Mouse (Mus musculus) Patski (cell line): Measurements from ENCODE around the gene Ace. TPM values are rescaled to one million over a fixed set of nuclear protein-coding genes. Genes with fewer than 3 reads are reported as not detected.

ENCODE experiments used
- ATAC-seq: fragments of 100-300 bp; one replicate; pipeline ENCODE4 v1.8.0; 2021
- CTCF ChIA-PET: fragments of 350-600 bp; sonication (Branson Sonifier 250); formaldehyde crosslinking; loops from one replicate; lab custom pipeline; 2022; ENCODE audit warnings: inconsistent platforms; lab: Charles Lee
- POLR2A ChIA-PET: fragments of 350-600 bp; sonication (Branson Sonifier 250); formaldehyde crosslinking; loops from one replicate; lab custom pipeline; 2022; ENCODE audit warnings: antibody characterized with exemption, inconsistent platforms; lab: Charles Lee
- DNase-seq: peaks from one replicate; pipeline ENCODE4 v3.0.0-alpha.2; 2011; ENCODE audit warnings: low read depth, low spot score
- H3K27me3 ChIP-seq: fragments of 371-371 bp; one replicate; pipeline ENCODE4 v1.5.1; 2021
- CTCF ChIP-seq: fragments of 100-300 bp; IDR thresholded peaks from one replicate; pipeline ENCODE4 v1.5.1; 2021
- in situ Hi-C: fragments of 300-500 bp; cut with MboI; formaldehyde crosslinking; loops from 3 replicates; pipeline ENCODE4 v1.11.1; 2018; ENCODE audit warnings: low pct_unique_long_range_greater_than_20kb, mixed read lengths
- polyA plus RNA-seq: library from polyadenylated mRNA; unstranded; gene quantifications from one replicate; pipeline ENCODE4 v1.2.3, GENCODE M21; 2021

Gene Ace
- 0.33 TPM for polyA plus RNA-seq

DNA sequence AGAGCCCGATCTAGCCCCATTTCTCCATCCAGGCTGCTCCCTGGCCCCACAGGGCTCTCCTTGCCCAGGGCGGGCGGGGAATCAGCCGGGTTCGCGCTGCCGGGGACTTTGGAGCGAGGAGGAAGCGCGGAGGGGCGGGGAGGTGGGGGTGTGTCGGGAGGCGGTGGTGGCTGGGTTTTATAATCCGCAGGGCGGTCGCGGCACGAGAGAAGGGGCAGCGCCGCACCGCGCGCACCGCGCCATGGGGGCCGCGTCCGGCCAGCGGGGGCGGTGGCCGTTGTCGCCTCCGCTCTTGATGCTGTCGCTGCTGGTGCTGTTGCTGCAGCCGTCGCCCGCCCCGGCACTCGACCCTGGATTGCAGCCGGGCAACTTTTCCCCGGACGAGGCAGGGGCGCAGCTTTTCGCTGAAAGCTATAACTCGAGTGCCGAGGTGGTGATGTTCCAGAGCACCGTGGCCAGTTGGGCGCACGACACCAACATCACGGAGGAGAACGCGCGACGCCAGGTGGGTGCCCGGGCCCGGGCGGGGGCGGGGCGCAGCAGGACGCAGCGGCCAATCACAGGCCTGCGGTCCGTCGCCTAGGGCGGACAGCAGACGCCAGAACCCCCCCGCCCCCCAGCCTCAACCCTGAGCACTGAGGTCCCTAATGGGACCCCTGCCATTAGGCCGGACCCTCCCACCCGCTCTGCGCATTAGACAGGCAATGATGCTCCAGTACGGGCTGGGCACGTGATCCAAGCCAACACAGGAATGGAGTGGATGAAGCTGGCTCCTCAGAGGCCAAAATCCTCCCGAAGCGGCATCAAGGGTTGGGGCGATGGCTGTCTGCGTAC, at the start of gene Ace:
Gene Ace (plus strand): TSS at position 205 of the 834 bp plus-strand sequence.
- ATAC-seq (no peak), DNase-seq (no peak)
- POLR2A ChIA-PET, result interaction anchor here (0.6 to 1.1 kb wide), 2 partner anchors 59 to 725 kb away, joined by 3 to 4 read pairs; no protein-coding TSS in a partner anchor
- no peak for TF ChIP-seq CTCF
- in situ Hi-C loops, result loop anchor here (5.0 kb wide), 1 partner anchor 36 kb away; no protein-coding TSS in a partner anchor
- H3K27me3 ChIP-seq, result peaks cover 28% of the 10 kb centered on the region
- CTCF ChIA-PET, result no interaction called here

DNA sequence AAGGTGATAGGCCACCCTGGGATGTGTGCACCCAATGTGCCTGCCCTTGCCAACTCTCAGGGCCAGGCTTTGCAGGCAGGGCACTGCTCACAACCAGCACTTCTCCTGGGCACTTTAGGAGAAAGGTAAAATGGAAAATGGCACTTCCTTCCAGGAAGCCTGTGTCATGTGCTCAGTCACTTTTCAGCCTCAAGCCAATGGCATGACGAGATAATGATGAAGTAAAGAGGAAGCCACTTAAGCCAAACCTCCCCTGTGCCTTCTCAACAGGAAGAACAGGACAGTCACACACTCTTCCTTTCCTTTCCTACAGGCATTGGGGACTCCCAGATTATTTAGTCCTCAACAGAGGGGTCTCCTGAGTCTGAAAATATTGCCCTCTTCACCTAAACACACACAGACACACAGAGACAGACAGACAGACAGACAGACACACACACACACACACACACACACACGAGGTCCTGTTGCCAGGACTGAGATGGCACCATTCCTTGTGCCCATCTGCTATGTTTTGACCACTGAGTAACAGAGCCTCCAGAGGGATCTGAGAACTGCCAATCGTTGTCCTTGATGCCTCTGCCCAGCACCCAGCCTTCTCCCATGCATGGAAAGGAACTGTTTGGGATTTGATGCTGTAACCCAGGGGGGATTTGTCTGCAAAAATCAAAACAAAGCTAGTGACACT, 47.5 kb upstream of the Ace start:
- CTCF ChIA-PET, result interaction anchor here (1.2 to 1.3 kb wide), 2 partner anchors 9 to 83 kb away, joined by 3 to 6 read pairs; no protein-coding TSS in a partner anchor
- DNase-seq (no peak), ATAC-seq (no peak)
- in situ Hi-C loops, result no loop called here
- TF ChIP-seq CTCF, result no peak
- H3K27me3 ChIP-seq, result no peaks in the 10 kb centered on the region
- POLR2A ChIA-PET, result no interaction called here

DNA sequence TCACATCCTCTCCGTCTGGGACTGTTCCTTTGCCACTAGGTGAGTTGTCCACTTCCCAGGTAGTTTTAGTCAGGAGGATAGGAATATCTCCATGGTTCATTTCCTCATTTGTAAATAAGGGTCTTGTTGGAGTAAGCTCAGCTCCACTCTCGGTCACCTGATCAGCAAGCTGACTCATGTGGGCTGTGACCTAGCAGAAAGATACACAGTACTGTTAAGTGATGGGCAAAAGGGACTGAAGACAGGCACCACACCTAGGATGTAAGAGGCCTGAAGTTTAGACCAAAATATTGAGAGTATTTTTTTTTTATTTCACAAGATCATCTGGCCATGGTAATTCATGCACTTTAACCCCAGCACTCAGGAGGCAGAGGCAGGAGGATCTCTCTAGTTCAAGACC, 46.9 kb upstream of the Ace start:
- ATAC-seq, result no peak
- TF ChIP-seq CTCF, result no peak
- CTCF ChIA-PET, result interaction anchor here (1.2 to 1.3 kb wide), 2 partner anchors 9 to 83 kb away, joined by 3 to 6 read pairs; no protein-coding TSS in a partner anchor
- no peak for DNase-seq
- in situ Hi-C loops, result no loop called here
- POLR2A ChIA-PET, result no interaction called here
- H3K27me3 ChIP-seq, result no peaks in the 10 kb centered on the region

DNA sequence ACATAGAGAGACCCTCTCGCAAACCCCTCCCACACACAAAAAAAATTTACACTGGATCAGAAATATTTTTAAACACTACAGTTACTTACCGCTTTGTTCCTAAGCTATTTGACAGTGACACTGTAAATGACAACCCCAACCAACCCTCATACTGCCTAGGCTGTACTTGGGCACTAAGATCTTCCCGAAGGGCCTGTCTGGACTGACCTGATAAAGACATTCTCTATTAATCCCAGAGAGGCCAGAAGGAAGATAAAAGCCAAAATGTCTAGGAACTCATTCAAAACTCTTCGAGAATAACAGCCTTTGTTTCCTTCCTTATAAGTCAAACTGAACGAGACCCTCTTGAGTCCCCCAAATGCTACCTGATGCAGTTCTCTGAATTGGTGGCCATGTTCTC, 46.5 kb upstream of the Ace start:
- no peaks in the 10 kb centered on the region for H3K27me3 ChIP-seq
- no peak for TF ChIP-seq CTCF
- no peak for ATAC-seq
- ChIA-PET CTCF (interaction anchor here (1.2 to 1.3 kb wide), 2 partner anchors 10 to 82 kb away, joined by 3 to 6 read pairs; no protein-coding TSS in a partner anchor), POLR2A (no interaction called here)
- no peak for DNase-seq
- in situ Hi-C loops, result no loop called here

DNA sequence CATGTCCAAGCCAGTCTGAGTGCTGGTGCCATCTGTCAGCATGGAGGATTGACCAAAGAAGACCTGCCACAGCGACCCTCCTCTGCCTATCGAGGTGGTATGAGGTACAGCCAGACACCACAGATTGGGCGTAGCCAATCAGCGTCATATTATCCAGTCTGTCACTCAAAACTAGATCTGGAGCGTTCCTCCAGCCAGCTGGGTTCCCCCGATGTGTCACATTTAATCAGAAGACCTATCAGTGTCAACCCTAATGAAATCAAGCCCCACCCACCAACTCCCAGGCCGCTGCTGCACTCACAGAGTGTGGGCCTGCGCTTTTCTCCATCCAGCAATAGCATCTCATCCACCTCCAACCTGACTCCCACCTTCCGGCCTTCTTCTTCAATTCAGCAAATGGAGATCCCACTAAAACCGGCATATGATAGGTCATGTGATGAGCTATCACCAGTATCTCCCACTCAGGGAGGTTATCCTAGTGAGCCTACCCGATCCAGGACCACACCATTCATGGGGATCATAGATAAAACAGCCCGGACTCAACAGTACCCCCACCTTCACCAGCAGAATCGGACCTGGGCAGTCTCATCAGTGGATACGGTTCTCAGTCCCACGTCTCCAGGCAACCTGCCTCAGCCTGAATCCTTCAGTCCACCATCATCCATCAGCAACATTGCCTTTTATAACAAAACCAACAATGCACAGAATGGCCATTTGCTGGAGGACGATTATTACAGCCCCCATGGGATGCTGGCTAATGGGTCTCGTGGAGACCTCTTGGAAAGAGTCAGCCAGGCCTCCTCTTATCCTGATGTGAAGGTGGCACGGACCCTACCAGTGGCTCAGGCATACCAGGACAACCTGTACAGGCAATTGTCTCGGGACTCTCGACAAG, 44.7 kb upstream of the Ace start:
- CTCF ChIA-PET, result no interaction called here
- POLR2A ChIA-PET, result no interaction called here
- H3K27me3 ChIP-seq, result no peaks in the 10 kb centered on the region
- in situ Hi-C loops, result no loop called here
- ATAC-seq (no peak), DNase-seq (no peak)
- no peak for TF ChIP-seq CTCF

DNA sequence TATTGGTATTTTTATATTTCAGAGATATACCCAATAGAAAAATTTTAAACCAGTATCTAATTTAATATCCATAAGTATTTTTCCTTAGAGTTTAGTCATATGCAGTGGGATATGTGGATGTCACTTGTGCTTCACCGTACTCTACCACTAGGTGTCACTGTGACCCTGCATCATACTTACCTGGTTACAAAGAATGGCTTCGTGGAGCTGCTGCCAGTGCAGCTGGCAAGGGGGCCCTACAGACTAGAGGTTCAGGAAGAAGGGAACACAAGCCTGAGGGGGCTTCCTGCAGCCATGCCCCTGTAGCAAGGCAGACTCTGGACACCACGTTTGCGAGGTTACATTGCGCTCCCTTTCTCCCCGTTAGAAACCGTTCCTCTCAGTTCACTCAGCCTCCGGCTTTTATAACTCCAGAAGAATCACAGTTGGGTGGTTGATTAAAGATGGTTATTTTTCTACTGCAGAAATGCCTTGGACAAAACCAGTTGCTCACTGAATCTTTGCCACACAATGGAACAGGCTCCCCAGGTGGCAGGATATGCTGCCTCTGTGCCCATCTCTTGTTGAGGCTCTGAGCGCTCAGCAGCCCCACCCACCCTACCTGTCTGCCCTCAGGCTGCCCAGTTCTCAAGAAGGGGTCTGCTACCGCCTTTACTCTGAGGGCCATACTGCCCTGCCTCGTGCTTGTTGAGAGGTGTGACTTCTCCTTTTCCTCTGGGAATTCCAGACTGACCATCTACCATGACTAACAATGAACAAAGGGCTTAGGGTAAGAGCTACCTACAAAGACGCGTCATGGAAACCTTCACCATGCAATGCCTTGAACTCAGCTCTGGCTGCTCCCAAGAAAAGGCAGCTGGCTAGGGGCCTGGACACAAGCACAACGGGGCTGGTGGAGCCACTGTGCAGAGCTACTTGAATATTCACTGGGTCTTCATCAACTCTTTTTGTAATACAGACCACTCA, 40.4 kb upstream of the Ace start:
- peak; percentile 87 for TF ChIP-seq CTCF
- CTCF ChIA-PET, result interaction anchor here (0.8 to 4.2 kb wide), 8 partner anchors 9 to 135 kb away, joined by 3 to 21 read pairs (median 4); partner anchors contain the start of gene Cyb561
- no peak for DNase-seq
- POLR2A ChIA-PET, result no interaction called here
- in situ Hi-C loops, result no loop called here
- peak; percentile 41 for ATAC-seq
- H3K27me3 ChIP-seq, result no peaks in the 10 kb centered on the region

DNA sequence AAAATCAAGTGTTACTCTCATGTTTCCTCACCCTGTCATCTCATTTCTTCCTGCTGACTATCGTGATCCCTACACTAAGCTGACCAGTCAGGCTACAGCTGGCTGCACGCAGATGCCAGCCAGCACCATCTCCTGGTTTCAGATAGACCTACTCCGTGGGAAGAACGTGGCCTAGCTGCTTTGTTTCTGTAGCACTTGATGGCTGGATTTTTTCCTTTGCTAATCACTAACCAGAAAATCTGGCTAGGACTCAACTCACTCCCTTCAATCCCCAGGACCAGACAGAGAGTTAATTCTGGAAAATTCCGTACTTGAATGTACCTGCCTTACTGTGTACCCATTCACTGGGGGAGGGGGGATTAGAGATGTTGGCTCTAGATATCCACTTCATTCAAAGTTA, 39.6 kb upstream of the Ace start:
- DNase-seq (no peak), ATAC-seq (no peak)
- no peak for TF ChIP-seq CTCF
- no peaks in the 10 kb centered on the region for H3K27me3 ChIP-seq
- ChIA-PET POLR2A (no interaction called here), CTCF (interaction anchor here (1.4 to 4.2 kb wide), 4 partner anchors 23 to 106 kb away, joined by 3 to 21 read pairs (median 6); partner anchors contain the start of gene Cyb561)
- in situ Hi-C loops, result no loop called here

DNA sequence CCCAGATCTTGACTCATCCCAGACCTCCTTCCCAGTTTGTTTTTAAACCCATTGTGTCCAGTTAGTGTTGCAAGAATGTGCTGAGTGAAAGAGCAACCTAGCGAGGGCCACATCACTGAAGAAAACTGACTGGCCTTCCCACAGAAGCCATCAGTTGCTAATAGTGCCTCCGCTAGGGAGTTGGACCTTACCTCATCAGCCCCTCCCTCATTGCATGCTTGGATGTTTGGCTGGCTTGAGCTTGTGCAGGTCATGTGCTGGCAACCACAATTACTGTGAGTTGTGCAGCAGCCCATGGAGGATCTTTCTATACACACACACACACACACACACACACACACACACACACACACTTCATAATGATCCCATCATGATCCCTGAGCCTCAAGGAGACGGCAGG, 36.4 kb upstream of the Ace start:
- in situ Hi-C loops, result loop anchor here (5.0 kb wide), 2 partner anchors 36 to 91 kb away; partner anchors contain the start of gene Ace
- POLR2A ChIA-PET, result no interaction called here
- CTCF ChIA-PET, result interaction anchor here (1.0 to 2.4 kb wide), 3 partner anchors 10 to 96 kb away, joined by 3 to 7 read pairs (median 6); no protein-coding TSS in a partner anchor
- DNase-seq (no peak), ATAC-seq (no peak)
- H3K27me3 ChIP-seq, result no peaks in the 10 kb centered on the region
- TF ChIP-seq CTCF, result no peak

DNA sequence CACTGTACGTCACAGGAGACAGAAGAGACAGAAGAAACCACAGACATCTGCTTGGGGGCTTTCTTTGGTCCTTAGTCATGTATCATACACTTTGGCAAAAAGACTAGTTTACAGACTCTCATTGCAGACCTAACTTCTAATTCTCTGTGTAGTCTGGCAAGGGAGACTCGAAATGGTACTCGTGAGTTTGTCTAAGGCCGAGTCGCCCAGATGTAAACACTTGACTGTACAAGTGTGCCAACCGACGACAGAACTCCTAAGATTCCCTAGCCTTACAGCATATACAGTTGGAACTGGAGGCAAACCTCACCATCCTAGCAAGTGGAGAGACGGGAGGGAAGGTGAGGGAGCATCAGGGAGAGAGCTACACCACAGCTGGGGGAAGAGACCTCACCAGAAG, 34.0 kb upstream of the Ace start:
- no peaks in the 10 kb centered on the region for H3K27me3 ChIP-seq
- TF ChIP-seq CTCF, result no peak
- POLR2A ChIA-PET, result no interaction called here
- in situ Hi-C loops, result loop anchor here (5.0 kb wide), 2 partner anchors 34 to 89 kb away; partner anchors contain the start of gene Ace
- CTCF ChIA-PET, result no interaction called here
- ATAC-seq (no peak), DNase-seq (no peak)
